ENCODE assay signal across 8 mouse cellular contexts in genomic region chr14:121697709-121698619, GRCm38 (mm10).
DNase-seq lines count a peak whose midpoint lies in the region; ATAC-seq lines count a peak whose summit lies in the region.

No protein-coding gene starts in this region.

- H3K9ac ChIP-seq in embryonic facial prominence, embryonic 15.5 days, result 0 out of 2 replicates have a peak overlapping the region, but pooled peaks have one; percentile 2
- peak overlapping the region; percentile 53 for H3K9ac ChIP-seq in heart, embryonic 12.5 days
- peak overlapping the region; percentile 59 for H3K9ac ChIP-seq in kidney, embryonic 16.5 days (replicated peaks; ENCODE audit: low read length)
- no peak overlapping the region for H3K9ac ChIP-seq in midbrain, embryonic 15.5 days

- peak; percentile 38; the same call in 1 of the 2 replicates for ATAC-seq in cerebellum, adult (ENCODE audit: insufficient number of reproducible peaks, low FRiP score, low TSS enrichment)
- peak; percentile 78 for ATAC-seq in embryonic facial prominence, embryonic 15.5 days (ENCODE audit: insufficient number of reproducible peaks, low FRiP score, low TSS enrichment, low read depth)
- peak; percentile 76 for ATAC-seq in heart, embryonic 12.5 days (ENCODE audit: insufficient number of reproducible peaks, low FRiP score)
- ATAC-seq in kidney, embryonic 16.5 days (ENCODE audit: low FRiP score, low TSS enrichment), result peak; percentile 83
- peak; percentile 82 for ATAC-seq in midbrain, embryonic 15.5 days (replicated peaks)

- H3K4me1 ChIP-seq in embryonic facial prominence, embryonic 15.5 days, result peaks cover 23% of the 10 kb centered on the region
- peaks cover 32% of the 10 kb centered on the region for H3K4me1 ChIP-seq in heart, embryonic 12.5 days (replicated peaks)
- peaks cover 38% of the 10 kb centered on the region for H3K4me1 ChIP-seq in kidney, embryonic 16.5 days (ENCODE audit: insufficient read depth, low read length)
- peaks cover 18% of the 10 kb centered on the region for H3K4me1 ChIP-seq in midbrain, embryonic 15.5 days

- peak overlapping the region; percentile 29 for H3K27ac ChIP-seq in embryonic facial prominence, embryonic 15.5 days (replicated peaks)
- H3K27ac ChIP-seq in heart, embryonic 12.5 days (ENCODE audit: poor library complexity, severe bottlenecking), result peak overlapping the region; percentile 73
- peak overlapping the region; percentile 76 for H3K27ac ChIP-seq in kidney, embryonic 16.5 days (ENCODE audit: low read length)
- peak overlapping the region; percentile 11; the same call in 1 of the 2 replicates for H3K27ac ChIP-seq in midbrain, embryonic 15.5 days

- H3K4me3 ChIP-seq in embryonic facial prominence, embryonic 15.5 days (replicated peaks), result peak overlapping the region; percentile 35
- peak overlapping the region; percentile 44 for H3K4me3 ChIP-seq in heart, embryonic 12.5 days
- H3K4me3 ChIP-seq in kidney, embryonic 16.5 days (ENCODE audit: low read length), result peak overlapping the region; percentile 46
- H3K4me3 ChIP-seq in midbrain, embryonic 15.5 days, result peak overlapping the region; percentile 22

- H3K36me3 ChIP-seq in embryonic facial prominence, embryonic 15.5 days, result no peaks in the 10 kb centered on the region
- no peaks in the 10 kb centered on the region for H3K36me3 ChIP-seq in heart, embryonic 12.5 days
- H3K36me3 ChIP-seq in kidney, embryonic 16.5 days (ENCODE audit: insufficient read depth, low read length), result no peaks in the 10 kb centered on the region
- H3K36me3 ChIP-seq in midbrain, embryonic 15.5 days (replicated peaks), result no peaks in the 10 kb centered on the region

- no peak for DNase-seq in cerebellum, adult 8-10 months
- DNase-seq in liver, result peak; percentile 20
- peak; percentile 50 to 68 for DNase-seq in urinary bladder, postnatal 4 days (ENCODE audit: low spot score in 2 of 2)

- peak overlapping the region; percentile 40 for H3K4me2 ChIP-seq in embryonic facial prominence, embryonic 15.5 days (replicated peaks)
- H3K4me2 ChIP-seq in heart, embryonic 12.5 days, result peak overlapping the region; percentile 79
- peak overlapping the region; percentile 63 for H3K4me2 ChIP-seq in kidney, embryonic 16.5 days (replicated peaks; ENCODE audit: low read depth, low read length)
- peak overlapping the region; percentile 43 for H3K4me2 ChIP-seq in midbrain, embryonic 15.5 days

- no peaks in the 10 kb centered on the region for H3K9me3 ChIP-seq in embryonic facial prominence, embryonic 15.5 days (replicated peaks)
- H3K9me3 ChIP-seq in heart, embryonic 12.5 days (replicated peaks), result no peaks in the 10 kb centered on the region
- H3K9me3 ChIP-seq in kidney, embryonic 16.5 days (ENCODE audit: low read length), result no peaks in the 10 kb centered on the region
- H3K9me3 ChIP-seq in midbrain, embryonic 15.5 days, result no peaks in the 10 kb centered on the region

- 12% methylated on average over 23 of the region's 23 CpGs for whole genome bisulfite sequencing in embryonic facial prominence, embryonic 15.5 days
- 6% methylated on average over 23 of the region's 23 CpGs for WGBS in heart, embryonic 12.5 days
- WGBS in kidney, embryonic 16.5 days, result 7% methylated on average over 23 of the region's 23 CpGs
- WGBS in midbrain, embryonic 15.5 days, result 10% methylated on average over 23 of the region's 23 CpGs

- H3K27me3 ChIP-seq in embryonic facial prominence, embryonic 15.5 days, result no peaks in the 10 kb centered on the region
- no peaks in the 10 kb centered on the region for H3K27me3 ChIP-seq in heart, embryonic 12.5 days (replicated peaks)
- H3K27me3 ChIP-seq in kidney, embryonic 16.5 days (ENCODE audit: insufficient read depth, low read length), result no peaks in the 10 kb centered on the region
- no peaks in the 10 kb centered on the region for H3K27me3 ChIP-seq in midbrain, embryonic 15.5 days (replicated peaks)

Comparison
In these comparisons a context has a peak if more than half of its experiments do, and no peak if none do; other contexts are left out.
1. H3K27ac ChIP-seq: peak in every context shown above with its lines; median percentile 76 in kidney, embryonic 16.5 days; 73 in heart, embryonic 12.5 days; 29 in embryonic facial prominence, embryonic 15.5 days; 11 in midbrain, embryonic 15.5 days.